Mouse (Mus musculus): ENCODE measurements around the gene Xrcc1.
"Not testable (repeated sequence)": the region's sequence is repeated elsewhere in the genome, so short reads cannot be mapped to it uniquely, and the experiment has no call there.

GRCm38 (mm10) chr7:24618374-24618773 is 72.3 kb downstream of the Xrcc1 start:
- TF ChIP-seq POLR2A, CTCF (IDR thresholded peaks at IDR 0.05; ENCODE audit: insufficient read depth, low read depth, low read length): not testable (repeated sequence)

Measured in olfactory bulb, adult 2 months (tissue).